Mouse (Mus musculus): ENCODE measurements around the gene Slc35e2.

DNA sequence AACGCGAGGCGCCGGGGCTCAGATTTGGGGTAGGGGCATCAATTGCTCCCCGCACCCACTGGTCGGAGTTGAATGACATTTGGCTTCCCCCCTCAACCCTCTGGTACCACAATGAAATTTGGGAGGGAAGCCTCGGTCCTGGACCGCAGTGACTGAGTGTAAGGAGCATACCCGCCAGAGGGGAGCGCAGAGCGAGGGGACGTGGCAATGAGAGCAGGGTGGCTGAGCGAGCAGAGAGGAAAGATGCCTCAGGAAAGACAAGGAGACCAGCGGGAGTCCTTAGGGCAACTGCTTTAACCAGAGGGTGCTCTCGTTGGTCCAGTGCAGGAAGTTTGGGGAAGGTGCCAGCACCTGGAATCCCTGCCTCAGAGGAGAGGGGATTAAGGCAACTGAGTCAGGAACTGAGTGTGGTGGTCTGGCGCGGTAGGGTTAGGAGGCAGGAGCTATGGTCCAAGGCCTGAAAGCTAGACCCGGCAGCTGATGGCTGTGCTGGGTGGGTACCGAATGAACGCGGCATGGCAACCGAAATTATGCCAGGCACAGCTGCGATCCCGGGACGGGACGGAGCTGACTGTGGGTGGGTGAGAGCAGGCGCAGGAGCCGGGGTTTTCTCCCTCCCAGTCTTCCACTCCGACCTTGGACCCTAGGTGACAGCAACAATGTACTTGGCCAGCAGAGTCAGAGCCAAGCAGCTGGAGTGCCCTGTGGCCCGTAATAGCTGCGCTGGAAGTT lies 52.4 kb downstream of the Slc35e2 start:
- TF ChIP-seq GATA2 (IDR thresholded peaks at IDR 0.05; ENCODE audit: borderline replicate concordance, low read depth, low read length) = no peak
- no peak for TF ChIP-seq CTCF (IDR thresholded peaks at IDR 0.05; ENCODE audit: low read depth, low read length)
- no peak for TF ChIP-seq GATA1 (IDR thresholded peaks at IDR 0.05; ENCODE audit: borderline replicate concordance, low read length)
- no peak for TF ChIP-seq TAL1 (conservative IDR thresholded peaks at IDR 0.05; ENCODE audit: low read depth, low read length)

Data from G1E (cell line).